Mouse (Mus musculus): ENCODE results near the gene Coro1a. TPM values are rescaled to one million over a fixed set of nuclear protein-coding genes. Genes with fewer than 3 reads are reported as not detected.

The Coro1a gene
- total and polyA plus RNA-seq, 3 experiments = 203 to 349 (median 312) TPM

GRCm38 (mm10) chr7:126725667-126726066 is 18.1 kb upstream of the Coro1a start:
- H3K79me2 ChIP-seq (replicated peaks; ENCODE audit: control insufficient read depth, extremely low read depth, insufficient read depth, poor library complexity, severe bottlenecking) = no peaks in the 10 kb centered on the region
- in situ Hi-C loops (cut with MboI; ENCODE audit: low pct_ligation_motif_present, low pct_unique_long_range_greater_than_20kb, low sequenced_read_pairs) (loop anchor here (10.0 kb wide), 1 partner anchor 939 kb away; no protein-coding TSS in a partner anchor), dilution Hi-C loops (cut with MboI; ENCODE audit: extremely low pct_ligation_motif_present, extremely low pct_unique_long_range_greater_than_20kb, low sequenced_read_pairs) (no loop called here)
- H3K27me3 ChIP-seq (replicated peaks) = no peaks in the 10 kb centered on the region
- no peak for DNase-seq (ENCODE audit: extremely low read depth)
- H3K4me2 ChIP-seq (ENCODE audit: insufficient read depth, low read depth, poor library complexity, severe bottlenecking) = no peak overlapping the region
- H3K9ac ChIP-seq (ENCODE audit: insufficient read depth, low read depth) = no peak overlapping the region
- no peaks in the 10 kb centered on the region for H3K36me3 ChIP-seq (replicated peaks in 1 of 2; ENCODE audit: control insufficient read depth in 1 of 2, insufficient read depth in 1 of 2, low read length in 1 of 2)
- TF ChIP-seq USF1 (IDR thresholded peaks at IDR 0.05; ENCODE audit: low read depth, low read length) = no peak
- no peak for TF ChIP-seq NELFE (IDR thresholded peaks at IDR 0.05; ENCODE audit: low read depth, low read length)
- TF ChIP-seq BHLHE40 (IDR thresholded peaks at IDR 0.05; ENCODE audit: low read depth, low read length) = no peak
- TF ChIP-seq JUN (IDR thresholded peaks at IDR 0.05; ENCODE audit: insufficient read depth, low read depth, low read length) = no peak
- no peak for TF ChIP-seq E2F4 (IDR thresholded peaks at IDR 0.05; ENCODE audit: insufficient replicate concordance, low read depth, low read length)
- no peak for TF ChIP-seq GABPA (IDR thresholded peaks at IDR 0.05; ENCODE audit: insufficient replicate concordance, low read depth, low read length)
- no peak for TF ChIP-seq SMC3 (IDR thresholded peaks at IDR 0.05; ENCODE audit: low read depth, low read length)
- no peak for TF ChIP-seq RCOR1 (conservative IDR thresholded peaks at IDR 0.05; ENCODE audit: low read depth, low read length)
- TF ChIP-seq HCFC1 (IDR thresholded peaks at IDR 0.05; ENCODE audit: low read depth, low read length) = no peak
- TF ChIP-seq ZNF384 (IDR thresholded peaks at IDR 0.05; ENCODE audit: low read depth, low read length) = no peak
- TF ChIP-seq MXI1 (IDR thresholded peaks at IDR 0.05; ENCODE audit: low read depth, low read length) = no peak
- TF ChIP-seq POLR2A (IDR thresholded peaks at IDR 0.05; ENCODE audit: low read depth, low read length) = no peak
- no peak overlapping the region for H3K27ac ChIP-seq (ENCODE audit: insufficient read depth, low read depth)
- peaks cover 4 to 21% of the 10 kb centered on the region in 2 experiments for H3K4me1 ChIP-seq (ENCODE audit: control insufficient read depth in 1 of 2, insufficient read depth in 2 of 2)
- H3K9me3 ChIP-seq (replicated peaks; ENCODE audit: low read length) = peaks cover 2% of the 10 kb centered on the region
- no peak overlapping the region for H3K4me3 ChIP-seq (replicated peaks in 1 of 3; ENCODE audit: low read depth in 2 of 3, low read length in 2 of 3, poor library complexity in 1 of 3)

GRCm38 (mm10) chr7:126725077-126725476 is 17.5 kb upstream of the Coro1a start:
- no peak overlapping the region for H3K4me2 ChIP-seq (ENCODE audit: insufficient read depth, low read depth, poor library complexity, severe bottlenecking)
- dilution Hi-C loops (cut with MboI; ENCODE audit: extremely low pct_ligation_motif_present, extremely low pct_unique_long_range_greater_than_20kb, low sequenced_read_pairs) (no loop called here), in situ Hi-C loops (cut with MboI; ENCODE audit: low pct_ligation_motif_present, low pct_unique_long_range_greater_than_20kb, low sequenced_read_pairs) (loop anchor here (10.0 kb wide), 1 partner anchor 940 kb away; no protein-coding TSS in a partner anchor)
- H3K27me3 ChIP-seq (replicated peaks) = no peaks in the 10 kb centered on the region
- H3K9ac ChIP-seq (ENCODE audit: insufficient read depth, low read depth) = no peak overlapping the region
- H3K79me2 ChIP-seq (replicated peaks; ENCODE audit: control insufficient read depth, extremely low read depth, insufficient read depth, poor library complexity, severe bottlenecking) = no peaks in the 10 kb centered on the region
- TF ChIP-seq HCFC1 (IDR thresholded peaks at IDR 0.05; ENCODE audit: low read depth, low read length) (no peak), ELF1 (IDR thresholded peaks at IDR 0.05; ENCODE audit: low read depth, low read length) (no peak), POLR2AphosphoS2 (IDR thresholded peaks at IDR 0.05; ENCODE audit: low read depth, low read length) (no peak), ZKSCAN1 (IDR thresholded peaks at IDR 0.05; ENCODE audit: borderline replicate concordance, low read depth, low read length) (no peak), POLR2A (IDR thresholded peaks at IDR 0.05; ENCODE audit: low read depth, low read length) (no peak), SIN3A (IDR thresholded peaks at IDR 0.05; ENCODE audit: low read length) (no peak), ETS1 (conservative IDR thresholded peaks at IDR 0.05; ENCODE audit: low read depth, low read length) (no peak), USF2 (conservative IDR thresholded peaks at IDR 0.05; ENCODE audit: low read depth, low read length) (no peak), JUND (conservative IDR thresholded peaks at IDR 0.05; ENCODE audit: low read depth, low read length) (no peak), TBP (conservative IDR thresholded peaks at IDR 0.05; ENCODE audit: low read depth, low read length) (no peak)
- peaks cover 4 to 18% of the 10 kb centered on the region in 2 experiments for H3K4me1 ChIP-seq (ENCODE audit: control insufficient read depth in 1 of 2, insufficient read depth in 2 of 2)
- no peak overlapping the region for H3K4me3 ChIP-seq (replicated peaks in 1 of 3; ENCODE audit: low read depth in 2 of 3, low read length in 2 of 3, poor library complexity in 1 of 3)
- H3K27ac ChIP-seq (ENCODE audit: insufficient read depth, low read depth) = no peak overlapping the region
- H3K36me3 ChIP-seq (replicated peaks in 1 of 2; ENCODE audit: control insufficient read depth in 1 of 2, insufficient read depth in 1 of 2, low read length in 1 of 2) = no peaks in the 10 kb centered on the region
- peaks cover 2% of the 10 kb centered on the region for H3K9me3 ChIP-seq (replicated peaks; ENCODE audit: low read length)
- DNase-seq (ENCODE audit: extremely low read depth) = no peak
